Mouse (Mus musculus) urinary bladder, postnatal 25 days (tissue): ENCODE results near the gene Nupl1.

ENCODE experiments used
- DNase-seq: peaks from one replicate; pipeline ENCODE4 v3.0.0; 2022; ENCODE audit warnings: low spot score

The Nupl1 gene

GRCm38 (mm10) chr14:60152373-60152772, 98.9 kb downstream of the Nupl1 start:
- DNase-seq = no peak

DNA sequence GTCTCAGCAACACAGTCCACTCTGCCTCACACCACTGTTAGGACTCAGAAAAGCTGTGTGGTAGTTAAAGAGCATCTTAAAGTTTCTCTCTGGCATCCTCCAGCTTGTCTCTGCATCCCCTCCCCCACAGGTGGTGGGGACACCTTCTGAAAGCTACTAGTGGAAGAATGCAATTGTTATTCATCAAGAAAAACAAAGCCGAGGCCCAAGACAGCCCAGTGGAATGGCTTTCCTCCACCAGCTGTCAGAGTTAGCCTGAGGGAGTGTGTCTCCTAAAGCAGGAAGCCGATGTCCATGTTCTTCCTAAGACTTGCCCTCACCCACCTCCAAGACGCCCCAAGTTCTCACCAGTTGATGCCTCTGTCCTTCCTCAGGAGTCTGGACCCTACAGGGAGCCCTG, 102.3 kb downstream of the Nupl1 start:
- DNase-seq = no peak

DNA sequence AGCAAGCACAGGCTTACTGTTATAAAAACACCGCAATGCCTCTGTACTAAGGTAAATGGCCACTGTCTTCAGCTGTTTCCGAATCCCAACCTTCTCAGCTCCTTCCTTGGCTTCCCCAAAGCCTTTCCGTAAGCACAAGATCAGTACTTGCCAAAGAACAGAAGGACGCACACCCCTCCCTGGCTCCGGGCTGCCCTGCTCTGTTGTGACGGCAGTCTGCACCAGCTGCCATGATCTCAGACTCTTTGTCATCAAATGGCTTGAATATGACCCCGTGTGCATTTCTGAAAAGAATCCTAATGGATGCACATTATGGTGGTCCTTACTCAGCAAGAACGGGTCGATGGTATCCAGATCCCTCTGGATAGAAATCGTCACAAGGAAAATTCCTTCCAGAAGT, 108.0 kb downstream of the Nupl1 start:
- DNase-seq = no peak

DNA sequence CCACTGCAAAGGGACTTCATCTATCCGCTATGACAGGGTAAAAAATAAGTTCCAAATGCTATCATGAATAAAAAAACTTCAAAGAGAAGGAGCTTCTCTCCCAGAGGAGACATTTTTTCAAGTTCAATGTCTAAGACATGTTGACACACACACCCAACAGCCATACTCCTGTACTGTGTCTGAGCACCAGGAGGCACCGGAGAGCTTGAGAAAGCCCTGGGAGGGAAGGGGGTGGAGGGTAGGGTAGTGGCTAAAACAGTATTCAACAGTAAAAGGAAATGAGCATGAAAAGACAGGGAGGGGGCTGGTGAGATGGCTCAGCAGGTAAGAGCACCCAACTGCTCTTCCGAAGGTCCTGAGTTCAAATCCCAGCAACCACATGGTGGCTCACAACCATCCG, 112.9 kb downstream of the Nupl1 start:
- no peak for DNase-seq

DNA sequence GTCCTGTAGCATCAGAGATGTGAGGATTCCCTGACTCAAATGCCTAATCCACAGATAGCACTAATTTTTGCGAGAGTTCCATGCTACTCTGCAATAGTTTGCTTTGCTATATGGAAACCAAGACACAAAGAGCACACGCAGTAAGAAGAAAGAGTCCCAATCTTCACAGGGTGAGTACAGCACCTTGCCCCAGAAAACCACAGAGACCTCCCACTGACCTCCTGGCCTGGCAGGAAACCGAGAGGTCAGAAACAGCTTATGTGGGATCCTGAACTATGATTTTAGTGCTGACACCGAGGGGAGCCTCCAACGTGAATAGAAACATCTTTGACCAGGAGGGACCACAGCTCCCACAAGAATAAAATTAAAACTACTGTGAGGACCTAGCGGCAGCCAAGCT, 113.4 kb downstream of the Nupl1 start:
- no peak for DNase-seq

- DNase-seq = no peak
Observed at GRCm38 (mm10) chr14:60135801-60136200, 115.4 kb downstream of the Nupl1 start.

- DNase-seq = no peak
Observed at GRCm38 (mm10) chr14:60134720-60135119, 116.5 kb downstream of the Nupl1 start.
